ENCODE assay signal across 21 mouse cellular contexts in the genomic region with DNA sequence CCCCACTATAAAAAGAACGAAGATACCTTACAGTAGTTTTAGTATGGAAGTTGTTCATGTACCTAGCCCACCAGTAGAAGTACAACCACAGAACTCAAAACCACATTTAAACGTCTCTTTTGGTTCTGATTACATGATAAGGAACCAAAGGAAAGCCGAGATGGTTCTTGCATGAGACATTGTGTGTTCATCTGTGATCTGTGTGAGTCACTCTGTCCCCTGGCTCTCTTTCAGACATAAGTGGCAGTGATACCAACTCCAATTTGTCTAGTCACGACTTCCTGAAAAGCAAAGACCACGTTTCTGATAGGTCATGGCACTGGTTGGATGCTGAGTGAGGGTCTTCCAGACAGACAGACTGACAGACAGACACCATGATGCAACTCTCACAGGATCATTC. TPM values are rescaled to one million over a fixed set of nuclear protein-coding genes. Genes with fewer than 3 reads are reported as not detected.
DNase-seq lines count a peak whose midpoint lies in the region; TF ChIP-seq lines count a peak whose summit lies in the region.
"Had no signal": no experiment of that assay in that cellular context is flagged by ENCODE, and none has a peak within 500 bp of the region (broad histone marks: within the 10 kb centered on the region; RNA-seq: fewer than 3 reads in every experiment).

No protein-coding gene starts in this region.

- H3K79me3 ChIP-seq in C2C12 (ENCODE audit: low read depth) = no peaks in the 10 kb centered on the region

- no peaks in the 10 kb centered on the region for H3K27me3 ChIP-seq in C2C12 (ENCODE audit: control insufficient read depth, insufficient read depth, insufficient read length)
- H3K27me3 ChIP-seq: forebrain, embryonic 15.5 days; heart, embryonic 12.5 days; heart, embryonic 15.5 days; hindbrain, embryonic 13.5 days had no signal

- peak; percentile 73 for DNase-seq in 3T3-L1 (ENCODE audit: low read depth, low spot score)
- DNase-seq in fibroblast of lung, adult 2 months (ENCODE audit: low read depth) = peak; percentile 2
- DNase-seq in embryo, embryonic 11 days = no peak
- DNase-seq in right cerebral cortex, postnatal 25 days = no peak
- DNase-seq in testis, postnatal 10 days (ENCODE audit: low spot score) = no peak
- DNase-seq: adrenal gland, adult 2 months; adrenal gland, postnatal 14 days; cerebellum, adult 11 months; cerebellum, adult 2 months; cerebellum, adult 9-11 months; cerebellum, postnatal 25 days; gastrocnemius, postnatal 25 days; heart, adult 18-20 months; heart, postnatal 10 days; heart, postnatal 36 days had no signal

- no peak for TF ChIP-seq CTCF in C2C12 (IDR thresholded peaks at IDR 0.05; ENCODE audit: control insufficient read depth, insufficient read depth, insufficient read length)

- H3K79me2 ChIP-seq in C2C12 (ENCODE audit: control insufficient read depth, insufficient read depth) = no peaks in the 10 kb centered on the region

- H3K36me3 ChIP-seq in C2C12 (ENCODE audit: control insufficient read depth, insufficient read depth) = no peaks in the 10 kb centered on the region
- H3K36me3 ChIP-seq: forebrain, embryonic 15.5 days; heart, embryonic 12.5 days; heart, embryonic 15.5 days; hindbrain, embryonic 10.5 days; hindbrain, embryonic 13.5 days had no signal

- no peak overlapping the region for H3ac ChIP-seq in C2C12 (ENCODE audit: control insufficient read depth, insufficient read length, low read depth)

- no peak overlapping the region for H3K4me3 ChIP-seq in C2C12 (ENCODE audit: insufficient read depth, poor library complexity, severe bottlenecking)
- H3K4me3 ChIP-seq: forebrain, embryonic 15.5 days; heart, embryonic 12.5 days; heart, embryonic 15.5 days; hindbrain, embryonic 10.5 days; hindbrain, embryonic 13.5 days had no signal

TF ChIP-seq in C2C12, 6 proteins besides CTCF, POLR2A, EP300 and RAD21:
- peak; percentile 85 for TF ChIP-seq MYOD1 (IDR thresholded peaks at IDR 0.05; ENCODE audit: control insufficient read depth, insufficient read length, low read depth)
- TF ChIP-seq FOSL1 (IDR thresholded peaks at IDR 0.05; ENCODE audit: insufficient read depth, low read length, poor library complexity, severe bottlenecking) = peak; percentile 69
- TF ChIP-seq USF1 (IDR thresholded peaks at IDR 0.05; ENCODE audit: low read depth) = no peak
TF ChIP-seq in C2C12: peak in this region for 2.

RNA-seq across cellular contexts. Expression of a gene that starts 15.9 kb away (rescaled TPM):
- 1.7 TPM for polyA plus RNA-seq in C2C12 (2012; fragmentation: generic; extraction: Trizol)

Comparison
In these comparisons a context has a peak if more than half of its experiments do, and no peak if none do; other contexts are left out.
1. DNase-seq: peak in 3T3-L1 (single experiment) and fibroblast of lung, adult 2 months (single experiment); none in embryo, embryonic 11 days (single experiment), right cerebral cortex, postnatal 25 days (single experiment) and testis, postnatal 10 days (single experiment).